Mouse (Mus musculus) megakaryocyte-erythroid progenitor cell, adult 5-6 weeks (primary cell): ENCODE measurements at regions not wholly inside any gene's neighbourhood (a gene's known extent, or its start where the extent isn't known, plus 50 kb on each side); places are given as distances from the start of the nearest gene placed in this dataset.

ENCODE experiments used
- ATAC-seq: replicated peaks from 2 replicates; pipeline ENCODE4 v1.8.0; 2016; ENCODE audit warnings: mild to moderate bottlenecking, inconsistent platforms; ENCODE audit not compliant: severe bottlenecking, poor library complexity, low FRiP score, low TSS enrichment

DNA sequence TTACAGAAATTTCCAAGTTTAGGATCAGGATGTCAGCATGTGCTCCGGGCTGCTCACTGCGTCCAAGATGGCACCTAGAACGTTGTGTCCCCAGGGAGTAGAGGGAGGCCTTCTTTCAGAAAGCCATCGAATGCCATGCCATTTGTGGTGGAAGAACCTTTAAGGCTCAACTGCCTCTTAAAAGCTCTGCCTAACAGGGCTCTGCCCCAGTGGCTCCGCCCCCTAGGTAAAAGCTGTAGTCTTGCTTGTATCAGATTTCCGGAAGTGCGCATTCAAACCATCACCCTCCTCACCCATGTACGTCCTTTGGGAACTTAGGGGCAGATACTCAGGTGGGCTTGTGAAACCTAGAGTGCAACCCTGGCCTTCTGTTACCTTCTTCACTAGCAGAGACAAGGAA is 54.0 kb upstream of the Psmd7 start:
- no peak for ATAC-seq

DNA sequence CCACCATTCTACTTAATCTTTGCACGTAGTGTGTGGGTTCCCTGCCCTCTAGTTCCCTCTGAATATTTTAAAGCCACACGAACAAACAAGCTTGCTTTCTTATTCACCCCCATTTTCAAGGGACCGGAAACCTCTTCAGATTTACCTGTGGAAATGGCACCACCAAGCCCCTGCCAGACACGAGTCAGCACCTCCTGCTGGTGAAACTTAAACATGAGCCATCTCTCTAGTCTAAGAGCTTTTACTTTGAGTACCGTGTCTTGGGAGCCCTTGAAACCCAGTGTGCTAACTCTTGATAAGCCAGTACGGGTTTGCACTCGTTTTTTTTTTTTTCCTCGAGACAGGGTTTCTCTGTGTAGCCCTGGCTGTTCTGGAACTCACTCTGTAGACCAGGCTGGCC is 59.7 kb upstream of the Psmd7 start:
- no peak for ATAC-seq

DNA sequence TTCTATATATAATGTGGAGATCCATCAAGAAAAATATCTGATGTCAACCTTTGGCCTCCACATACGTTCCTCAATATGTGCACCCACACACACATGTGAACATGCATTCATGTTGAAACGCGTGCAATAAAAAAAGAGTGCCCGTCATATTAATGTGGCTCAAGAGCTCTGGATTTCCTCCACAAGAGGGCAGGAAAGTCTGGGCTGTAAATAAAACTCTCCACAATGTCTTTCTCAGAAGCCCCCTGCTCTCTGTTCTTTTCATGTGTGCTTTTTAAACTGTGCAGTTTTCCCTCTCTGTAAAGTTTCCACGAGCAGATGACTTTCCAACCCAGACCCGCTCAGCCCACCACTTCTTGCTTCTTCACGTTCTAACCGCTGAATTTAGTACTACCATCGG is 62.0 kb upstream of the Psmd7 start:
- no peak for ATAC-seq

DNA sequence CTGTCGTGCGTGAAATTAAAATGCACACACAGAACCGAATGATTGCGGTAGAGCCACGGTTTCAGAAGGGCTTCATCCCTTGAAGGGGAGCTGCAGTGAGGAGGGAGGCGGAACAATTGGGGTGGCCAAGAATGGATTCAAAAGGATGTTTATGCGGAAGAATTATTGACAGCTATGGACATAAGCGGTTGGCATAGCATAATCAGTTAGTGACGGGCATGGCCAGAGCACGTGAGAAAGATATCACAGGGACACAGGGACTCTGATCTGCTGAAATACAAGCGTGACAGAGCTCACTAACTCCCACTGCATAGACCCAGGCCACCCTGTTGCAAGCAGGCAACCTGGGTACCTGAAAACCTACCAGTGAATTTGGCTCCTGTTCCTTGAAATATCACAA is 63.2 kb upstream of the Psmd7 start:
- no peak for ATAC-seq

DNA sequence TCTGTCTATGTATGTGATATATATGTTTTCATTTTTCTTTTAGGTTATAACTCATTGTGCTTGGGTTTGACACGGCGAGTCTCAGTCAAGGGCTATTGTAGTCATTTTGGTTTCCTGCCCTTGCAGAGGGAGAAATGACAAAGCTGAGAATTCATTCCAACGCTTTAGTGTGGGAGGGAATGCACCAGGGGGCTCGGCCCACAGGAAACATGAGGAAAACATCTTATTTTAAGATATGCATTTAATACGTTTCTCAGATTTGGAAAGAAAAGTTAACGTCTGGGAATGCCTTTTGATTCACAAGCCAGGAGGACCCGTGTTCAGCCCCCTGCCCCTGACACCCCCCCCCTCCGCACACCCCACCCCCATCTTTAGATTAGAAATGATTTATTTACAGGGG is 64.0 kb upstream of the Psmd7 start:
- no peak for ATAC-seq

DNA sequence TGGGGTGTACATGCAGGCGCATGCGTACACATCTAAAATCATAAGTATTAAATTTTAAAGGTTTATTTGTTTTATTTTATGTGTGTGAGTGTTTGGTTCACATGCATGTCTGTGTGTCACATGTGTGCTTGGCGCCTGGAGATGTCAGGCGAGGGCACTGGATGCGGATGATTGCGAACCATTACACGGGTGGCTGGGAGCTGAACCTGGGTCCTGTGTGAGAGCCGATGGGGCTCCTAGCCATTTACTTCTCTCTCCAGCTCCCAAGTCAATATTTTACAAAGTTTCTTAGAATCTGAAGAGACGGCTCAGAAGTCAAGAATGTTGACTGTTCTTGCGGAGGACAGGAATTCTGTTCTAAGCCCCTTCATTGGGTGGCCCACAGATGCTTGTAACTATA is 65.4 kb upstream of the Psmd7 start:
- no peak for ATAC-seq

DNA sequence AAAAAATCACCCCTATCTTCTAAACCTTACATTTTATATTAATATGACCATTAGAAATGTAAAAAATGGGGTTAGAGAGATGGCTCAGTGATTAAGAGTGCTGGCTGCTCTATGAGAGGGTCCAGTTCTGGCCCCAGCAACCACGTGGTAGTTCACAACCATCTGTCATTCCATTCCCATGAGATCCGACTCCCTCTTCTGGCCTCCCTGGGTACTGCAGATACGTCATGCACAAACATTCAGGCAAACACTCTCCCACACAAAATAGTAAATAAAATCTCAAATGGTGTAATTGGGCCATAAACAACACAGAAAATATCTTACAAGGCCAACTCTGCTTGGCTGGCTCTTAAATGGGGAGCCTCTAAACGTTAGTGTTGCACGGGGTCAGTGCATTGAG is 68.4 kb upstream of the Psmd7 start:
- no peak for ATAC-seq

DNA sequence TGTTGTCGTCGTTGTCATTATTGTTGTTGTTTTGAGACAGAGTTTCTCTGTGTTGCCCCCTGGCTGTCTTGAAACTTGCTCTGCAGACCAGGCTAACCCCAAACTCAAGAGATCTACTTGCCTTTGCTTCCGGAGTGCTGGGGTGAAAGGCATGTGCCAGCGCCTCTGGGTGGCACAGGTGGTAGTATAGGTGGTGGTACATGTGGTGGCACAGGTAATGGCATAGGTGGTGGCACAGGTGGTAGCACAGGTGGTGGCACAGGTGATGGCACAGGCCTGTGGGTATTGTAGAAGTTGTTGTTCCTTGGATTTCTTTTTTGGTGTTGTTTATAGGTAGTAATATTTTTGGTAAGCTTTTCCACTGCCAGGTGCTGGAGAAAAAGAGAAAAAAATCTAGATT is 69.5 kb upstream of the Psmd7 start:
- ATAC-seq: no peak

DNA sequence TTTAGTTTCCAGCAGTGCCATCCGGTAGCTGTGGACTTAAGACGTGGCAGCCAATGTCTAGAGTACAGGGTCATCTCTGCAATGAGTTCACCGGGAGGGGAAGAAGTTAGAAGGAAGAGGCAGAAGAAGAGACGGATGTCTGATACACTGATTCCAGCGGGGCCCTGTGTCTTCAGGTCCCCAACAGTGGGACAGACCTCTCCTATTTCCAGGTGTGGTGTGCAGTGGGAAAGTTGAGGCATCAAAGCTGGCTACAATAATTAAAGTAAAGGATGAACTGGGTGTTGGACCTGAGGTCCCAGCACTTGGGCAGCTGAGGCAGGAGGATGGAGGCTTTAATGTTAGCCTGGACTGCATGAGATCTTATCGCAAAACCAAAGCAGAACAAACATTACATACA is 70.1 kb upstream of the Psmd7 start:
- ATAC-seq: no peak

DNA sequence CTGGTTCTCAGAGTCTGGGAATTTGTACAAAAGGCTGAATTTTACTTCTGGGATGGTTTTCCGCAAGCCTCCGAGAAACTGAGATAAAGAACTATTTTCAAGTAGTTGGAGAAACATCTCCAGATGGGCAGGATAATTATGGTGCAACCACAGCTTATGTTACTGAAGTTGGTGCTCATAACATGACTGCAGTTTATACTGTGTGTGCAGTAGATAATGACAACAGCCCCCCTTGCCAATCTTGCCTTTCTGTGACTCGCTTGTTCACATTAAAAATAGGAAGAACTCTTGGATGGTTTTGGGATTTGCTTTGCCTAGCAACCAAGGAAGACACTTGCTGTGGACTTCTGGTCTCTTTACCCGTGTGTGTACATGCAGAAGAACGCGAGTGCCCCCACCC is 72.4 kb upstream of the Psmd7 start:
- ATAC-seq: no peak

DNA sequence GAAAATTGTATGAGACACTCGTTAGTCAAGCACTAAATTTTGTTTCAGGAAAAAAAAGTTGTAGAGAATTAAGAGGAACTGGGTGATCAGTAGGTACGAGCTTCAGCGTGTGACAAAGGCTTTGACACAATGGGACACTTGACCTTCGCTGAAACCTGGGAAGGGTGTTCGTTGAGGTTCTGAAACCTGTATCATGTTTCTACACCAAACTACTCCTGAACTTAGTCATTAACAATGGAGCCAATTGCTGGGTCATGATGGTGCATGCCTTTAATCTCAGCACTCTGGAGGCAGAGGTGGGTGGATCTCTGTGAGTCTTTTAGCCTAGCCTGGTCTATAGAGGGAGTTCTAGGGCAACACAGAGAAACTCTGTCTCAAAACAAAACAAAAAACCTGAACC is 81.3 kb upstream of the Psmd7 start:
- ATAC-seq: no peak

DNA sequence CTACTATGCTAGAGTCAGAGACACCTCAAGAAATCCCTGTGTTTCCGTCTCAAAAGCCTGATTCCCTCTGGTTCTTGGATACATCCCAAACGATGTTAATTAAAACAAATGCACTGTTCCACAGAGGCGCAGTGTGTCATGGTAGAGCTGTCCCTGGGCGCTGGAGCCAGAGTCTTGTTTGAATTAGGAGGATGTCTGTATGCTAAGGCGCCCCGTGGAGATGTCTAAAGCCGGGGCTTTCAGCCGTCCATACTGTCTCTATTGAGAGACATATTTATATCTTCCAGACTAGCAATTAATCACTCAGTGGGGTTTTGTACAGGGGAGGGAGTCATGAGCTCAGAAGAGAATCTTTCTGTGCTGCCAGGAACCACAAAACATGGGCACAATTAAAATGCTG is 83.2 kb upstream of the Psmd7 start:
- ATAC-seq: no peak

DNA sequence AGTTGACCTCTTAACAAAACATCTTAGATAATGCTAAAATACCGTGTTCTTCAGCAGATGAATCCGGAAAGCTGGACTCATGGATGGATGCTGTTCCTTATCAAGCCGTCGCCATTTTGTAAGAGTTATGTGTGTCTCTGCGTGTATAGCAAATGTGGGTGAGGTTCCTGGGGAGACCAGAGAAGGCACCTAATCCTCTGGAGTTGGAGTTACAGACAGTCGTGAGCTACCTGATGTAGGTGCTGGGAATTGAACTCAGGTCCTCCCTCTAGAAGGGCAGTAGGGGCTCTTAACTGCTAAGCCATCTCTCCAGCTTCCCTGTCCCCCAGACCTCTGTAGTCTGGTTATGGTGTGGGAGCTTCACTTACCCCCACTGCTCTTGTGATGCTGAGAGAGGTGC is 84.4 kb upstream of the Psmd7 start:
- ATAC-seq: no peak

DNA sequence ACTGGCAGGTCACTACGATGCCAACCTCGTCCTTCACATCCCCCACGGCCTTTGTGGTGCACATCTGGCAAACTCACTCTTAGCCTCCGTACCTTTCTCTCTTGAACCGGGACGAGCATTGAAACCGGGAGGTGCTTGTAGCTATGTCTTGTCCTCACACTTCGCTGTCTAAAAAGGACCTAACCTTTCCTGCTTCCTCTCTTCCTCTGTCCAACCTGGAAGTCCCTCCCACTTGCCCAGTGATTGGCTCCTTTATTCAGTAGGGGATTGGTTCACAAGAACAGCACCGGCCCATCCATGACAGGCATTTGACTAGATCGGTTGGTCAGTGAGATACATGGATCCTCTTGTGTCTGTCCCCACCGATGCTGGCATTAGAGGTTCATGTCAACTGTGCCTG is 93.8 kb upstream of the Psmd7 start:
- no peak for ATAC-seq

DNA sequence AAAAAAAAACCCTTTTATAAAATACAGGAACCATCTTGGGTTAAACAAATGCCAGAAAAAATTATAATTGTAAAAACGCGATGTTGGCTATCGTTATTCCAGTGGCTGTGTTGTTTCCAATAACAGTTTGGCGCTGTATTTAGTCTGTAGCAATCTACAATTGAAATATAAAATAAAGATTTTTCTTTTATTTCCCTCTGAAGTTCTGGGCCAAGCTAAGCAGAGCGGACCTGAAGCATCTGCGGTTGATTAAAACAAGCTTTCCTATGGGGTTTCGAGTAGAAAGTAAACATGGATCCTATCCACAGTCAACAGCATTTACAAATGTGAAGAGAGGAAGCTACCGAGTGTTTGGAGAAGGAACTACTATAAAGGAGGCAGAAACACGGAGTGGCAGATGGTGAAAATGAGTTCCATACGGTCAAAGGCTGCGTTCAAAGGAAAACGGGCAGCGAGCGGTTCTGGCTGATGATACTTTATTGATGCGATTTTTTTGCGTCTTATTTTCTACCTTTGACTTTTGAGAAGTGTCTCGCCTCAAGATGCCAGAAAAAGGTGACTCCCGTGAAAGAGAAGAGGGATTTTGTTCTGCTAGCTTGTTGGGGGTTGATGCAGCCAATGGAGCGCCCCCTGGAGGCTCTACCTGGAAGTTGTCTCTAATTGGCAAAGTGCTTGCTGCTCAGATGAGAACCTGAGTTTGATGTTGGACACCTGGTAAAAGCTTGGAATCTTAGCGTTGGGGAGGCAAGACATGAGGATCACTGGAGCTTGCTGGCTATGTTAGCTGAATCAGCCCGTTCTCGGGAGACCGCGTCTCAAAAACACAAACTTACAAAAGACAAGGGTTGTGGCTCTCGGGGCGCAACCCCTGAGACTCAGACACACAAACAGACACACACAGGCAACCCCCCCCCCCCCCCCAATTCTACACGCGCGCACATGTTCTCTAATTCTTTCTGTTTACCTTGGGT is 96.7 kb upstream of the Psmd7 start:
- no peak for ATAC-seq

DNA sequence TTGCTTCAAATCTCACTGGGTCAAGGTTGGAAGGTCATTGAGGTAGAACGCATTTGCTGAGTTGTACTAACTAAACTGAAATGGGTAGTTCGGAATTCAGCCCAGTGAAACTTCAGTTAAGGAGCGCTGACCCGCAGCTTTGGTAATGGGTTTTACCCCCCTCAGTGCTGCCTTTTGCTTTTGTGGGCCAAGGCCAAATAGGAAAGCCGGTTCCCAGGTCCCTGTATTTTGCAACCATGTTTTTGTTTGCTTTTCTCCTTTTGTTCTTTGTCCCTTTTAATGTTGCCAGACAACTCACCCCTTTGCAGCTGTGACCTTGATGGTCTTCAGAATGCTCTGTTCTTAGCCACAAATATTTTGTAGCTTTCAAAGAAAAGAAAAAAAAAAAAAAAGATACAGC is 98.7 kb upstream of the Psmd7 start:
- no peak for ATAC-seq

DNA sequence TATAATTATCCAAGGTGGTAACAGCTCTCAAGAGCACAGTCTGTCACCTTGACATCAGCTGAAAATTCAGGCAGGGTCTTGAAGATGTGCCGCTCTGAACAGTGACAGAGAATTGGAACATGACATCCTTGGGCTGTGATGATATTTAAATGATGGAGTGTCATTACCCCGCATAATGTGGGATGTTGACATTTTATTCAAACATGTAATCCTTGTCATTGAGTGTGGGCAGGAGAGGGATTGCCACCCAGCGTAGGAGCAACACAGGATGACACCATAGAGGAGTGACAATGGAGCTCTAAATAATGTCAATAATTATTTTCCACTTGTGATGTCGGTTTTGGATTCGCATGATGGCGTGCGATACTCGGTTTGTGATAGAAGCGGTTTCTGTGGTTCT is 99.3 kb upstream of the Psmd7 start:
- ATAC-seq: no peak

DNA sequence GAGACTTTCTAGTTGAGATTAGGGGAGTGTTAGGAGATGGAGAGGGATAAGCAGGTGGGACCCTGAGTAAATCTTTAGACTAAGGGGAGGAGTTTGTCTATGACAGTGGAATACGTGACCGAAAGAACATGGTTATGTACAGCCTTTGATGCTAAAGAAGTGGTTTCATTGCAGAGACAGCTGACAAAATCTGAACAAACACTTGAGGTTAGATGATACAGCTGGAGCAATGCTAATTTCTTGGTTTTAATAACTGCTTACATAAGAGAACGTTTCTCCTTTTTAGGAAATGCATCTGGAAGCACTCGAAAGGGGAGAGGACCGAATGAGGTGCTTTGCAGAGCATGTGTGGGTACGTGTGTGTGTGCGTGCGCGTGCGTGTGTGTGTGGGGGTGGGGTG is 100.8 kb upstream of the Psmd7 start:
- no peak for ATAC-seq

DNA sequence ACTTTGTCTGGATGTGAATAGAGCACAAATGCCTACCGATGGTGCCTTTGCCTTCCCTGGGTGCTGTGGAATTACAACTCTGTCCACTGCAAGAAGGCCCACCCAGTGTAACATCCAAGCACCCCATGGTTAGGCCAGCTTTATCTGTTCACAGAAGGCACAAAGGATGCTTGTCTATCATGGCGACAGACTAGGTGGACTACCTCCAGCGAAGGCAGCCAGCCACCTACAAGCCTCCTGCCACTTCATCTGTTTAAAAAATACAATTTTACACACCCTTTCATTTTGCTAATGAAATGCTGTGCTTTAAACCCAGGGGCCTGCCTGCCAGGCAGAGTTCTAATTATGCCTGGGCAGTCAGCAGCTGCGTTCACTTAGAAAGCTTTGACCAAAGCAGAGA is 103.0 kb upstream of the Psmd7 start:
- no peak for ATAC-seq

DNA sequence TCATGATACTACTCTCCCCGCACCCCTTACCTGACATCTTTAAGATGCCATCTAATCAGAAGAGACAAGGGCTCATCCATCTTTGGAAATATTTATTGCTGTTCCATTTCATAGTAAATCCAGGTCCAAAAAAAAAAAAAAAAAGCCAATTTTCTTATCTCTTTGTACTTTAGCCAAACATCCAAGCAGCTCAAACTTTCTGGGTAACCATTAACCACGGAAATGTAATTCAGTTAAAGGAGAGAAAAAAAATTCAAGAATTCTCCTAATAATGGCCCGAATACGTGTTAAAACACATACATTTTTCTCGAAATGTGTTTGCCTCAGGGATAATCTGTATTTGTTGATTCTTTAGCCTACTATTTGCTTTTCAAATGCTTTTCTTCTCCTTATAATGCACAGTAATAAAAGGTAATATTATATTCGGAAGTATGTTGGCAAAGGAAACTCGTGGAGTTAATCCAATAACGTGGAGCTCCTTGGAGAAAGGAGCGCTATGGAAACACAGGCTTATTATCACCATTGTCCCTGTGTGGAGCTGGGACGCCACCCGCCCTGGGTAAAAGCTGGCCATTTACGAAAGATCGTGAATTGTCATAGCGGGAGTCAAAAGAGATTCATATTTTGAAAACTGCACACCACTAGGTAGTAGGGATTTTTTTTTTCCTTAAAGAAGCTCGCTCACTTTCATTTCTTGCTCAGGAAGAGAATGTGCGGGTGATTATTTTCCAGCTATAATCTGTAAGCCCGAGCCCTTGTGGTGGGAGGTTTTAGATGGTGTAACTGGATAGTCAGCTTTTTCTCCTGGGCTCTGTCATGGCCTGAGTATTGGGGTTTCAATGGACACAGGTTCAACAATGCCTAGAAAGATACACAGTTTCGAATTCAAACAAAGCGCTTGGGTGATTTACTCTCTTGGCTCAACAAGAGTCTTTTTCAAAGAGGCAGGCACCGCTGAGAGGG is 108.4 kb upstream of the Psmd7 start:
- no peak for ATAC-seq

DNA sequence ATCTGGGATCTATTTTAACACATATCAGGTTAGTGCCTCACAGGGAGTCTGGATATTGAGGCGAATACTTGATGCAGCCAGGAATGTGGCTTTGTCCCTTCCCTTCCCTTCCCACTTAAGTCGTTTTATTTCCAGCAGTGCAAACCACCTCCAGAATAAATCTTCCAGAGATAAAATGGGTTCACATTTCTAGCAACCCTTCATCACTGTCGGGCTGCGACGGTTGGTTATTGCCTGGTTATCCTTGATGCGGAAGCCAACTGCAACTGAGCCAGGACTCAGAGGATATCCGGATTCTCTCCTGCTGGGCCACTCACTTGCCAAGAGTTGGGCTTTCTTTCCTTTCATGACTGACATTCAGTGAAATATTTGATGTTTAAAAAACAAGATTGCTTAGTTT is 111.0 kb upstream of the Psmd7 start:
- ATAC-seq: no peak
